Mouse (Mus musculus) cerebellum, adult 2 months (tissue): ENCODE data around the gene Atp9a.

Source experiments
- CTCF ChIP-seq: fragments of 200-500 bp; IDR thresholded peaks from 2 replicates; pipeline ENCODE4 v1.5.1; 2011; ENCODE audit warnings: low read depth, mild to moderate bottlenecking, control low read depth, low read length, moderate library complexity, borderline replicate concordance; ENCODE audit not compliant: insufficient read depth
- POLR2A ChIP-seq: fragments of 200-500 bp; IDR thresholded peaks from 2 replicates; pipeline ENCODE4 v1.6.1; 2011; ENCODE audit warnings: low read length, control low read depth, borderline replicate concordance; ENCODE audit not compliant: insufficient read depth

- TF ChIP-seq POLR2A (no peak), CTCF (no peak)
These were observed 25.4 kb upstream of the Atp9a start, which contains the start of gene Sall4 for GRCm38 (mm10) chr2:168767582-168767981.
